Mouse (Mus musculus): ENCODE results near the gene Fam19a3.

DNA sequence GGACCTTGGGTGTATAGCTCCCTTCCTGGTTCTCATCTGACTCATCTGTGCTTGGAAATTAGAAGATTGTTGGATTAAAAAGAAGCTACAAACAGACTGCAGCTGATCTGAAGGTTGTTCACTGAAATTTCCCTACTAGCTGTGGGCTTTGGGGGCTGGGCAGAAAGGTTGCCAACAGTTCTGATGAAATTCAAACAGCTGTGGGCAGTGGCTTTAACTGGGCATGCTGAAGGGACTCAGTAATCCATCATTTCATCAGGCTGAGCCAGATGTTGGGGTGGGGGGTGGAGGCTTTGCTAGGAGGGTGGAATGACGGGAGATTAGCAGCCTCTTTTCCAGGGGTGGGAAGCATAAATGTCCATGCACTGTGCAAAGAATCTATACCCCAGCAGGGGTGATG, 38.5 kb downstream of the Fam19a3 start:
- TF ChIP-seq CTCF (IDR thresholded peaks at IDR 0.05; ENCODE audit: control insufficient read depth, insufficient read depth, insufficient replicate concordance, low read depth, low read length), result no peak
- no peak for TF ChIP-seq POLR2A (IDR thresholded peaks at IDR 0.05; ENCODE audit: control insufficient read depth, low read depth, low read length)

Measured in testis, adult 2 months (tissue).